Mouse (Mus musculus) gastrocnemius, postnatal 4 days (tissue): ENCODE measurements at regions not wholly inside any gene's neighbourhood (a gene's known extent, or its start where the extent isn't known, plus 50 kb on each side); places are given as distances from the start of the nearest gene placed in this dataset.
"Not testable (repeated sequence)": the region's sequence is repeated elsewhere in the genome, so short reads cannot be mapped to it uniquely, and the experiment has no call there.

Experiments
- DNase-seq, 2 experiments: peaks; one replicate each; pipeline ENCODE4 v3.0.0; 2021 to 2022; ENCODE audit warnings: low spot score in 2 of 2, mixed read lengths in 2 of 2

DNA sequence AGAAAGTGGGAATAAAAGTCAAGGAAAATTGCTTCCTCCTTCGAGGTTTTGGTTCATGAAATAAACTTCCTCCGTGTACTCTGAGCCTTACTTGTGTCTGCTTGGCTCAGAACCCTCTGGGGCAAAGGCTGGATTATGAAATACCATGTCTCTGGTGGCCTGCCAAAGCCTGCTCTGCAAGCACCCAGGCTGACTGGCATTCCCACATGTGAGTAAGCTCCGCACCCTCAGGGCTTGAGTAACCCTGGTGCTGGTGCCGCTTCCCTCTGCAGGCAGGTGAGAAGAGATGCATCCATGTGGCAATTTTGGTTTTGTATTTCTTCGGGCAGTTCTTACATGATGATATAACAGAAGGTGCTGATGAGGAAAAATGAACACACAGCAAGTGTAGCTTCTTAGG lies 66.0 kb downstream of the Nr2f2 start:
- DNase-seq, result peak in 1 of 2 experiments; percentile 20

DNA sequence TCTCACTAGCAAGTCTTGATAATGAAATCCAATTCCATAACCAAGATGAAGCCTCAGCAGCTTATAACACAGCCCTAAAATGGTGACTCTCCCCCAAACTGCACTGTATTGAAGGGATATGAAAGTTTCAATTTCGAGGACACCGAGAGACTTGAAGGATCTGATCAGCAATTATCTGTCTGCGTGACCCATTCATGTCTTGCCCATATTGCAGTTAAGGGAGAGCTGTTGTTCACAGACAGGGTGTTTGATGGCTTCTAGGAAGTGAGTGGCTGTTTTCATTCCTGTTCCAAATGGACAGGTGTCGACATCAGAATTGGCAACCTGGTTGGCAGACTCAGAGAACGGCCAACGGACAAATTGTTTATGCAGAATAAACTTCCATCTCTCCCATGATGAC lies 75.1 kb downstream of the Nr2f2 start:
- DNase-seq, result no peak

- no peak for DNase-seq
Observed at GRCm38 (mm10) chr7:70290733-70291320, 75.7 kb downstream of the Nr2f2 start.

DNA sequence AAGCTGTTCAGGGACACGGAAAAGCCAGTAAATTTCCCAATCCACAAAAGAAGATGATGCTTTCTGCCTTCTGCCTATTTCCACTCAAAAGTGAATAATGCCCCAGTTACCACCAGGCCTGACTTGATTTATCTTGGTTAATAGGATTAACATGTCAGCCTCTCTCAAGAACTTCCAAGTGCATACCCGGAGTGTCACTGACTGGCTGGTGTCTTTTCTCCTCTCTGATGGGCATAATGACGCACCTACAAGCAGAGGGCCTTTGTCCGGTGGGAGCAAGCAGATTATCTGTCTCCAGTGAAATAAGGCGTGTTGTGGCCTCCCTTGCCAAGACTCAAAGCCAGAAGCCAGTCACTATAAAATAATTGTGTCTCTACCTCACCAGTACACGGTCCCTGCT lies 76.3 kb downstream of the Nr2f2 start:
- no peak for DNase-seq

GRCm38 (mm10) chr7:70288621-70289020 lies 77.9 kb downstream of the Nr2f2 start:
- DNase-seq, result no peak

DNA sequence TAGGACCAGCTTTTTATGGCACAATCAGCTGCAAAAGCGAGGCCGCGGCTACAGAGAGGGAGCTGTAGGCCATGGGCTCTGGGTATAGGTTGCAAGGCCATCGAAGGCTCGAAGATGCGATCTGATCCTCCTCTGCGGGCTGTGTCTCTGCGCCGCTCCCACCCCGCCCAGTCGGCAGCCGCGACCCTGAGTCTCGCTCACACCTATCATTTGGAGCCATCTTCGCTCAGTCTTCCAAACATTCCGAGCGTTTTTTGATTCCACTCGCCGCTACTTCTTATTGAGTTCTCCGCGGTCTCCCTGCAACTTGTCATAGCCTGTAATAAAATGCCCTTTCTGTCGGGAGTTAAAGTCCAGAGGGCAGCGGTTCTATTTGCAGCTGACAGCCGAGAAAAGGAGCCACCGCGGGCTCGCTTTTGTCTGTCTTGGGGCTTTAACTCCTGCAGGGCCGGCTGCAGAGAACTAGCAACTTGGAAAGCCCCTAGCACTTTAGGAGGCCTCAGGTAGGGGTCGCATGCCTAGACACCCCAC lies 78.6 kb downstream of the Nr2f2 start:
- DNase-seq, result no peak

- DNase-seq, result no peak
Observed at GRCm38 (mm10) chr7:70286836-70287355, 79.6 kb downstream of the Nr2f2 start.

DNA sequence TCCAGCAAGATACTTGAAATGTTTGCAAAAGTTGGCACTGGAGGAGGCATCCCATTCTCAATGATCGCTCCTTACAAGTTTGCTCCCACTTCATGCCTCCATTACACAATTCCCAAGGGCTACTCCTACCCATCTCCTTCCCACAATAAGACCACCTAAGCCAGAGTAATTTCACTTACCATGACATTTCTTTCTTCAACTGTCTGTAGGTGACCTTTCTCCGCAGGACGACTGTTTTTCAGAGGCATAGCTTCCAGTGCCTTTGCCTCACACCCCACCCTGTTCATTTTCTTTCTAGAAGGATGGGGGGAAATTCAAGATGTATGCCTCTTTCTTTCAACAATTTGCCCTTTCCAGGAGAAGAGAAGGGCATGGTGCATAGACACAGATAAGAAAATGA lies 81.2 kb downstream of the Nr2f2 start:
- DNase-seq, result no peak

GRCm38 (mm10) chr7:70283836-70284235 lies 82.7 kb downstream of the Nr2f2 start:
- no peak for DNase-seq

DNA sequence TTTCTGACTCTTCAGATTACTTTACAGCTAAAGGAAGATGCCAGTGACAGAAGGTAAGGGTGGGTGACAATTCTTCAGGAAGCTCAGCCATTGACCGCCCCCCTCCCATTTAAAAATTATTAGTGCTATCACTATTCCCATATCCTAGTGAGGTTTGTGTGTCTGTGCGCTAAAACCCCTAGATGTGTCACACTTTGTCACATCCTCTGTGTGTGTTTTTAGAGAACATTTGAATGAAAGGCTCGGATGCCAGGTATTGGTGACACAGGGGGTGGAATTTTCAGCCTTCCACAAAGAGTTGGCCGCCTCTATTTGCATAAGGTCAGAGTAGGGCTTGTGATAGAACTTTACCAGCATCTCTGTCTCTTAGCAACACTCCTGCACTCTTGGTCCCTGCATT lies 83.4 kb downstream of the Nr2f2 start:
- no peak for DNase-seq

DNA sequence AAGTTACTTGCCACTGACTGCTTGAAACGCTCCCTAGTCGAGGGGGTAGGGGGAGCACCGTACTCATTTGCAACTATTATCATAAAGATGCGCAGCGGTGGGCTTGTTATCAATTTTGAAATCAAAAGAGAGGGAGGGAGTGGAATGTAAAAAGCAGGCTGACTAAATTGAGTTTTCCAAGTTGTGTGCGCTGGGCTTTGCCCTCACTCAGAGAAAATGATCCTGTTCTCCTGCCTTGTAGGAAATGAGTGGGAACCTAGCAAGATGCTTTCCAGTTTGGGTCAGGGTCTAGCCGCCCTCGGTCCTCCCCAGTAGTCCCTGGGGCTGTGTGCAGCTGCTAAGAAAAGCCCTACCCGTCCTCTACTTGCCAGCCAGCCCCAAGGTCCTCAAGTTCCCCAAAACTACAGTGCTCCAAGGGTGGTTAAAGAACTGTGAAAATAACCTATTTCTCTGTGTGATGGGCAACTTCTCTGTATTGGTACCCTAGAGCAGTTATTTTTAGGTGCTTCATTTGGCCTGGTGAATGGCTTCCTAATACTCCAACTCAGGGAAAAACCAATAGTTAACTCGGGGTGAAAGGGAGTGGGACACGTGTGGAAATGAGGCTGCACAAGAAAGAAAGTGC lies 84.5 kb downstream of the Nr2f2 start:
- DNase-seq, result no peak

GRCm38 (mm10) chr7:70281381-70281750 lies 85.2 kb downstream of the Nr2f2 start:
- DNase-seq, result peak in 1 of 2 experiments; percentile 13

- no peak for DNase-seq
Observed at GRCm38 (mm10) chr7:70280643-70281380, 85.7 kb downstream of the Nr2f2 start.

- DNase-seq, result no peak
Observed at GRCm38 (mm10) chr7:70279927-70280642, 86.5 kb downstream of the Nr2f2 start.

DNA sequence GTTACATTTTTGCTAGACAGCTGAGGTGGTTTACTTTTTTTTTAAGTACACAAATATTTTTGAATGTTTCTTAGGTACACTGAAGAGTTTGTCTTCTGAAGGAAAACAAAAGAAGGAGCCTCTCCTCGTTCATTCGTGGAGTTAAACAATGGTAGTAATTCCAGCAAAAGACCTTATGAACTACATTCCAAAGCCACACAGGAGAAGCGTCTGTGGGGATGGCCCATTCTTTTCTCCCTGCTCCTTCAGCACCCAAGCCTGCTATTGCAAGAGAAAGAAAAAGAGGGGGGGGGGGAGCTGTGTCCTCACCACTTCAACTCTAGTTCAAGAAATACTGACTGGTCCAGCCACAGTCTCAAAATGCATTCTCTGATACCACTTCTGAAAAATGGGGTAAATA lies 87.4 kb downstream of the Nr2f2 start:
- DNase-seq, result no peak

DNA sequence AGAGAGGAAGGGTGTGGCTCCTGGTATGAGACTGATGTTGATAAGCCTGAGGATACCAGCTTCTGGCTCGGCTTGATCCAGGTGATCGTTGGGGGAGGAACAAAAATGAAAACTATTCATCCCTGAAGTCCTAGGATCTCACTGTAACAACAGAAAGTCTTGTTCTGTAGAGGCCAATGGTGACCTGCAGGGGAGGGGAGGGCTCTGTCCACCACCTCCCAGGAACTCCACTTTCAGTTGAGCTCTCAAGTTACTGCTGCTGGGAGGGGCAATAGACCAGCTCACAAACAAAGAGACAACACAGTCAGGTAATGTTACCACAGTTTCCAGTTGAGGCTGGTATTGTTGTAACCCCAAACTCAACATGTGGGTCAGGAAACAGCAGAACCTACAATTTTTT lies 90.5 kb downstream of the Nr2f2 start:
- no peak for DNase-seq

GRCm38 (mm10) chr7:70274312-70274711 lies 92.2 kb downstream of the Nr2f2 start:
- no peak for DNase-seq

- peak in 1 of 2 experiments; percentile 51 for DNase-seq
Observed at GRCm38 (mm10) chr7:70267075-70267474, 99.5 kb downstream of the Nr2f2 start.

- no peak for DNase-seq
Observed at GRCm38 (mm10) chr7:70256806-70257205, 109.7 kb downstream of the Nr2f2 start.

- DNase-seq, result no peak
Observed at GRCm38 (mm10) chr7:70255072-70255471, 111.5 kb downstream of the Nr2f2 start.

DNA sequence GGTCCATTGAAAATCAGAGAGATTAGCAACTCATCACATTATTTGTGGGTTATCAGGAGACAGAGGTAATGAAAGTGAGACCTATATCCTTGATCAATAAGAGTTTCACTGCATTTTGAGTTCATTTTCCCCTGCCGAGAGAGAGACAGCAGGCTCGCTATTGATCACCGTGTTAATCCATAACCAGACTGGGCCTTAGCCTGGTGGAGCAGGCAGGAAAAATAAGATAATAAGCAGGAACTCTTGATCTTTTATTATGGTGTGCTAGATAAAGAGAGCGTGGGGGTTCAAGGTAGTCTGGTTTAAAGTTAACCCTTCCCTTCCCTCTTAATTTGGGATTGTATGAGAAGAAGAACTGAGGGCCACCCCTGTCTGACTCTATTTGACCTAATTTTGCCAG lies 113.3 kb downstream of the Nr2f2 start:
- no peak for DNase-seq

DNA sequence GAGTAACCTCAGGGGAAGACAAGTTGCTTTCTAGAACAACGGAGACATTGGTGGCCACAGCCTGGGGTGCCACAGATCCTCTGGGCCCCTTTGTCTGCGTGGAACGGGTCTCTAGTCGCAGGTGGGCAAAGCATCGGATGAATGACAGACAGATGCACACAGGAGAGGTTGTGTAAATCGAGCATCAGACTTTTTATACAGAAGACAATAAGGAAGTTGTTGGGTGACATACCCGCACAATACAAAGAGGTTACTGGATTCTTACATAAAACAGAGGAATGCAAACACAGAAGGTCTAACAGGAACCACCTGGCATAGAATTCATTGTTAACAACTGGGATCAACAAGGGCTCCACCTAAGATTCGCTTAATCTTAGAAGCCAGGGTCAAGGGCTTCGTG lies 127.5 kb downstream of the Nr2f2 start:
- not testable (repeated sequence) for DNase-seq
